Mouse (Mus musculus): Measurements from ENCODE around the gene Rara.
"Not testable (repeated sequence)": the region's sequence is repeated elsewhere in the genome, so short reads cannot be mapped to it uniquely, and the experiment has no call there.

Rara gene

GRCm38 (mm10) chr11:98968079-98968478, 40.5 kb downstream of the Rara start:
- no peak for DNase-seq (ENCODE audit: low spot score in 2 of 2)

GRCm38 (mm10) chr11:98968716-98969495, 41.3 kb downstream of the Rara start:
- no peak for DNase-seq (ENCODE audit: low spot score in 2 of 2)

- no peak for DNase-seq (ENCODE audit: low spot score in 2 of 2)
Observed at GRCm38 (mm10) chr11:98969496-98969927, 41.9 kb downstream of the Rara start.

- DNase-seq (ENCODE audit: low spot score in 2 of 2) = no peak
Observed at GRCm38 (mm10) chr11:98970191-98970925, 42.7 kb downstream of the Rara start.

- no peak for DNase-seq (ENCODE audit: low spot score in 2 of 2)
Observed at GRCm38 (mm10) chr11:98971316-98972031, 43.9 kb downstream of the Rara start.

- DNase-seq (ENCODE audit: low spot score in 2 of 2) = peak; percentile 71 to 88
Observed at GRCm38 (mm10) chr11:98972215-98972614, 44.6 kb downstream of the Rara start.

- no peak for DNase-seq (ENCODE audit: low spot score in 2 of 2)
Observed at GRCm38 (mm10) chr11:98972801-98973360, 45.3 kb downstream of the Rara start.

- peak in 1 of 2 experiments; percentile 32 for DNase-seq (ENCODE audit: low spot score in 2 of 2)
Observed at GRCm38 (mm10) chr11:98973584-98973983, 46.0 kb downstream of the Rara start.

- DNase-seq (ENCODE audit: low spot score in 2 of 2) = peak in 1 of 2 experiments; percentile 17
Observed at GRCm38 (mm10) chr11:98974213-98974612, 46.6 kb downstream of the Rara start.

- peak in 1 of 2 experiments; percentile 56 for DNase-seq (ENCODE audit: low spot score in 2 of 2)
Observed at GRCm38 (mm10) chr11:98974871-98975719, 47.5 kb downstream of the Rara start.

GRCm38 (mm10) chr11:98978526-98979148, 51.0 kb downstream of the Rara start:
- DNase-seq (ENCODE audit: low spot score in 2 of 2) = no peak

- no peak for DNase-seq (ENCODE audit: low spot score in 2 of 2)
Observed at GRCm38 (mm10) chr11:98979356-98979755, 51.7 kb downstream of the Rara start.

GRCm38 (mm10) chr11:98981289-98981996, 53.8 kb downstream of the Rara start:
- DNase-seq (ENCODE audit: low spot score in 2 of 2) = no peak

GRCm38 (mm10) chr11:98981997-98982772, 54.6 kb downstream of the Rara start:
- no peak for DNase-seq (ENCODE audit: low spot score in 2 of 2)

- DNase-seq (ENCODE audit: low spot score in 2 of 2) = no peak
Observed at GRCm38 (mm10) chr11:98982773-98983133, 55.1 kb downstream of the Rara start, which contains the start of gene Gjd3. Gjd3 (minus strand) TSS chr11:98983016.

GRCm38 (mm10) chr11:98983551-98983950, 55.9 kb downstream of the Rara start:
- DNase-seq (ENCODE audit: low spot score in 2 of 2) = no peak

GRCm38 (mm10) chr11:98985542-98985941, 57.9 kb downstream of the Rara start:
- DNase-seq (ENCODE audit: low spot score in 2 of 2) = no peak

GRCm38 (mm10) chr11:98988260-98988659, 60.6 kb downstream of the Rara start:
- DNase-seq (ENCODE audit: low spot score in 2 of 2) = not testable (repeated sequence)

GRCm38 (mm10) chr11:98990866-98991265, 63.2 kb downstream of the Rara start:
- no peak for DNase-seq (ENCODE audit: low spot score in 2 of 2)
